Mouse (Mus musculus) left cerebral cortex, postnatal 10 days (tissue): ENCODE measurements around the gene Nop9. TPM values are rescaled to one million over a fixed set of nuclear protein-coding genes. Genes with fewer than 3 reads are reported as not detected.

Experiments used
- DNase-seq, 2 experiments: peaks; one replicate each; pipeline ENCODE4 v3.0.0; 2021 to 2022; ENCODE audit warnings: low spot score in 2 of 2, mixed read lengths in 1 of 2; ENCODE audit errors: extremely low spot score in 1 of 2
- intact Hi-C: fragments of 180-260 bp; cut with DNase I; formaldehyde crosslinking; loops from one replicate; pipeline ENCODE4 v1.15.1; 2025
- total RNA-seq, 2 experiments: library from RNA; stranded (reverse); gene quantifications; 2 replicates each; pipeline ENCODE4 v1.2.3; 2021

Nop9 gene
- total RNA-seq, 2 experiments from 2014 or later, result 15.8 to 18.5 TPM

DNA sequence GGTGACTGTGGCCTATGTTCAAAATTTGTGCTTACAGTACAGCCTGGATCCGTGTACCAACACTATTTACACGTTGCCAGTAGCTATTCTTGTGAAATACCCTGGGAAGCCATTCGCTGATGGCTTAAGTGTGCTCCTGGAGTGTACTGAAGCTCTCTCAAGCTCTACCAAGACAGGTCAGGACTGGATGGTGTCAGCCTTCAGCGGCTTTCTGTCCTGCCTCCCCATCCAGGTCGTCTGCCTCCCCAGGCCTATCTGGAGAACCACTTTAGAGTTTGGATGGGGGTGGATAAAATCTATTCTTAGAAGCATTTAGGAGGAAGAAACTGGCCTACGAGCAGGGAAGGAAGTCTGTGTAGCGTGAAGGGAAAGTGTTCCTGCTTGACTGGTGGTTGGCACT, 17.7 kb downstream of the Nop9 start:
- intact Hi-C loops, result loop anchor here (5.0 kb wide), 1 partner anchor 154 kb away; no protein-coding TSS in a partner anchor
- DNase-seq, result no peak

DNA sequence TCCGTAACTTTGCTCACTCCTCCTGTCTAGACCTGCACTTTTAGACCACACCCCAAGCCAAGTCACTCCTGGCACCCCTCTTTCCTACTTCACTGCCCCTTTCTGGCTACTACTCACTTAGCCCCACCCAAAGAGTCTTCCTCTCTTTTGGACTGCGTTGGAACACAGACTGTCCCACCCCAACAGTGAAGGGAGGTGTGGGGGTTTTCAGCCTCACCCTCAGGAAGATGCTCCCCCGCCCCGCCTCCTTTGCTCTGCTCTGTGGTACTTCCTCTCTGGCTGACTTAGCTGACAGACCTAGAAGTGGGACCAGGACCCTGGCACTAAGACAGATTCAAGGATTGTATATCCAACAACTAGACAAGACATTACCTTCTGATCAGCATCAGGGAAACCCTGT, 20.2 kb downstream of the Nop9 start, which contains the start of gene Ltb4r1:
Gene Ltb4r1, plus strand, starts transcription at position 267 of the 400 bp plus-strand sequence.
- DNase-seq, result no peak
- intact Hi-C loops, result no loop called here

DNA sequence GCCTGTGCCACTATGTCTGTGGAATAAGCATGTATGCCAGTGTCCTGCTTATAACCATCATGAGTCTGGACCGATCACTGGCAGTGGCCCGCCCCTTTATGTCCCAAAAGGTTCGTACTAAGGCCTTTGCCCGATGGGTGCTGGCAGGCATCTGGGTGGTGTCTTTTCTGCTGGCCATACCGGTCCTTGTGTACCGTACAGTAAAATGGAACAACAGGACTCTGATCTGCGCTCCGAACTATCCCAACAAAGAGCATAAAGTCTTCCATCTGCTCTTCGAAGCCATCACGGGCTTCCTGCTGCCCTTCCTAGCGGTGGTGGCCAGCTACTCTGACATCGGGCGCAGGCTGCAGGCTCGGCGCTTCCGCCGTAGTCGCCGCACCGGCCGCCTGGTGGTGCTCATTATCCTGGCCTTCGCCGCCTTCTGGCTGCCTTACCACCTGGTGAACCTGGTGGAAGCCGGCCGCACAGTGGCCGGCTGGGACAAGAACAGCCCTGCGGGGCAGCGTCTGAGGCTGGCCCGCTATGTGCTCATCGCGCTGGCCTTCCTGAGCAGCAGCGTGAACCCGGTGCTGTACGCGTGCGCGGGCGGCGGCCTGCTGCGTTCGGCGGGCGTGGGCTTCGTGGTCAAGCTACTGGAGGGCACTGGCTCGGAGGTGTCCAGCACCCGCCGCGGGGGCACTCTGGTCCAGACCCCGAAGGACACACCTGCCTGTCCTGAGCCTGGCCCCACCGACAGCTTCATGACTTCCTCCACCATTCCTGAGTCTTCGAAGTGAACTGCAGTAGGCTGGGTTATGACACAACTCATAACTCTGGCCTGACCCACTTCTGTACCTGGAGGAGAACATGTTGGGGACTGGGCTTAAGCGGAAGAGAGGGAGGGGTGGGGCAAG, 22.3 kb downstream of the Nop9 start:
- intact Hi-C loops, result no loop called here
- peak in 1 of 2 experiments; percentile 74 for DNase-seq

DNA sequence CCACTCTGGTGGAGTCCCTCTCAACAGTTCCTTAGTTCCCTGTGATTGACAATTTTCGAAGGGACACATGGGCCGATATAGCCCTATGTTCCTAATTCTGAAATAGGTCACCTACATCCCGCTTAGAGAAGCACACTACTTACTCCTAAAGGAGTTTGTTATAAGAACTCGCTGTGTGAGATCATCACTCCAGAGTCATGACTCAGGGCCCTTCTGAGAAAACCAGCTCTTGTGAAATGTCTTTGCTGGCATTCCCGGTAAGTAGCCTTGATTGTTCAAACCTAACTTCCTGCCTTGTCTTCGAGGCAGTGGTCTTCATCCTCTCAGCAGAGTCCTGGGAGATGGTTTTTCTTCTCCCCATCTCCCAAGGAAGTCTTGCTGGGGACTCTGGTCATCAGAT, 23.1 kb downstream of the Nop9 start:
- DNase-seq, result no peak
- intact Hi-C loops, result no loop called here

DNA sequence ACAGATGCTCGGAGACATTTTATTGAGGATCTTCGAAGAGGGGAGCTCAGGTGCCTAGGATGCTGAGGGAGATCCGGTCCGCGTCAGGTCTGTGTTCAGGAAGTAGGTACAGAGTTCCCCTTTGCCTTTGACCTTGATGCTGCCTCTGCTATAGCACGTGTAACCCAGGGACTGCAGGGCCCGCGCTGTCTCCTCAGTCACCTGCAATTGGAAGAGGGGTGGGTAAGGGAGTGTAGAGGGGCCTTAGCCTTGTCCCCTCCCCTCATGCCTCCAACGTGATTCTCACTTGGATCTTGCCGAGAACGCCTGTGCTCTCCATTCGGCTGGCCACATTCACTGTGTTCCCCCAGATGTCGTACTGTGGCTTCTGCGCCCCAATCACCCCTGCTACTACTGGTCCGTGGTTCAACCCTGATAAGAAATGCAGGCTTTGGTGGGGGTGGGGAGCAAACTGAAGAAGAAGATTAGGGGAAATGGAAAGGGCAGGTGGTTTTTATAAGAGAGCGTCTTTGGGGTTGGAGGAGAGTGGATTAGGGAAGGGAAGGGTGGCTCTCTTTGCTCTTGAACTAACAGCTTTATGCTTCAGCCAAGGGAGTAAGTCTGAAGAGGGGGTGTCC, 23.7 kb downstream of the Nop9 start:
- intact Hi-C loops, result no loop called here
- DNase-seq, result no peak

DNA sequence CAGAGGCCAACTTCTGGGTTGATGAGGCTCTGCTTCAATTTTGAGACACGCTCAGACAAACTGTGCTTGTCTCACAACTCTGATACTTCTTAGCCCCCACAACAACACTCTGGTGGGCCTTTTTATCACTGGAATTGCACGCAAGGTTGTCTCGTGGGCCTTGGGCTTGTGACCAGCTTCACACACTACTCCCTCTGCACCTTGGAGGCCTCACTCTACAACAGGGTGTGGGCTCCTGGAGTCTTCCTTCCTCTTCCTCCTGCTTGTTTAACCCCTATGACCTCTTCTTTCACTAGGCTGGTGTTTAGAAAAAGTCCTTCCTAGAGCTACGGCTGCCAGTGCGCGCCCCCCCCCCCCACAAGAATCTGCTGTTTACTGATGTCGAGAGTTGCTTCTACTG, 31.2 kb downstream of the Nop9 start:
- intact Hi-C loops, result no loop called here
- peak in 1 of 2 experiments; percentile 10 for DNase-seq

DNA sequence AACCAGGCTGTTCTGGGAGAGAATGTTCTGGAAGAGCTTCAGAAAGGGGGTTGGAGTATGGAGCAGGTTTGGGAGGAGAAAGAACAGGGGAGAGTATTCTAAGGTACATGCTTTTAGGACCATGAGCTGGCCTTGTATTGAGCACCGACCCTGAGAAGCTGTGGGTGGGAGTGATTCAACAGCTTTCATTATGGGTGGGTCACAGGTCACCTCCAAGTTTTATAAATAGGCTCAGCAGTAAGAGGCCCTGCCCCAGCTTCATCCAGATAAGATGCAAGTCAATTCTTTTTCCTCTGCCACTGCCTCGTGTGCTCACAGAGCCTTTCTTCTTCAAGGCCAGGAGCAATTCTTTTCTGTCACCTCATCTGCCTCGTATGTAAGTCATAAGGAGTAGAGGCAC, 31.7 kb downstream of the Nop9 start:
- peak in 1 of 2 experiments; percentile 5 for DNase-seq
- intact Hi-C loops, result no loop called here

DNA sequence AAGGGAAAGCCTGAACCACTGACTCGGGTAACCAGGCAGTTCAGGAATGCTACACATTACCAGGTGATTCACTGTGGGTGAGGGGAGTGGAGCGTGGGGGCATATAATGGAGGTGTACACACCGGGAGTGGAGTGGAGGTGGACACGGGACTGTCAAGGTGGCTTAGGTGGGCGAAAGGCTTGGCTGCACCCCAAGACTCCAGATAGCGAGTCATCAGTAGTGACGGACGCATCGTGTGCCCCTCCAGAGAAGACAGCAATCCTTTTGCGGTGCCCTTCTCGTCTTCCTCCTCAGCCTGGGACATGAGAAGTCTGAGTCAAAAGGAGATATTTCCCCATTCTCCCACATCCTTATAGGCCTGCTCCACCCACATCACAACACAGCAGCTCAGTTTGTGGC, 32.3 kb downstream of the Nop9 start:
- DNase-seq, result peak in 1 of 2 experiments; percentile 20
- intact Hi-C loops, result no loop called here

DNA sequence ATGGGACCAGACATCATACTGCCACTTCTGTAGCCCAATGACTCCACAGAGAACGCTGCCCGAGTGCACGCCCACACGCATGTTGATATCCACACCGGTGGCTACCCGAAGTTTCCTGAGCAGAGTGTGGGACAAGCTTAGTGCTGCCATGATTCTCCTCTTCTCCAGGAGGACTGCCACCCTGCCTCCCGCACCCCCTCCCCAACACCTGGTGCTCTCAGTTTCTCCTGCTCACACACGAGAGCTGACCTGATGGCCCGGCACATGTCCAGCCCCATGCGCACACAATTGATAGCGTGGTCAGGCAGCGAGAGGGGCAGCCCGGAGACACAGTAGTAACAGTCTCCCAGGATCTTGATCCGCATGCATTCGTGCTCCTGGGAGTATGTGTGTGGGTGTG, 33.2 kb downstream of the Nop9 start:
- DNase-seq, result peak in 1 of 2 experiments; percentile 21
- intact Hi-C loops, result no loop called here

DNA sequence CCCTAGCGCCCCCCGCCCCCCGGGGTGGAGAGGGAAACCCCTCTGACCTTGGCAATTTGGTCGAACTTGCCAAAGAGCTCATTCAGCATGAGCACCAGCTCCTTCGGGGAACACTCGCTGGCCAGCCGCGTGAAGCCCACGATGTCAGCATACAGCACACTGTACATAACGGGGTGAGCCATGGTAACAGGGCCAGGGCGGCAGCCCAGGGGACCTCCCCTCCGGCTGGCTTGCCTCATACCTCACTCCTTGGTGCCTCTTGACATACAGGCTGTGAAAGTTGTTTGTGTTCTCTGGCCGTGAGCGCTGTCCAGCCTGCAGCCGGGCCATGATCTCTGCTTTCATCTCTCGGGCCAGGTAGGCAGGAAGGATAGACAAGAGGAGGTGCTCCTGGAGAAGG, 34.2 kb downstream of the Nop9 start:
- peak in 1 of 2 experiments; percentile 18 for DNase-seq
- intact Hi-C loops, result loop anchor here (5.0 kb wide), 1 partner anchor 138 kb away; no protein-coding TSS in a partner anchor

DNA sequence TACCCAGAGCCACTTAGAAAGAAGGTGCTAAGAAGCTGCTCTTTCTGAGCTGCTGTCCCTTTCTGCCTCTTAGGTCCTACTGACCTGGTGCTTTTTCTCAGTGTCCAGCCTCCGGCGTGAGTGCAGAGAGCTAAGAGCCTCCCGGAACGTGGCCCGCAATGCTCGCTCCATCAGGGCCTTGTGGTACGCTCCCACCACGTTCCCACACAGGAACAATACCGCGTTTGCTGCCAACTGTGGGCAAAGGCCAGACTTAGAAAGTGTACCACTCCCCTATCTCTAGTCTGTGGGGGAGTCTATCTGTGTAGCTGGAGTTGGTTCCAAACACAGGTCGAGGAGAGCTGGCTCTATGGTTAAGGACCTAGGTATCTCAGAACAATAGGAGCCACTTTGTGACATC, 35.2 kb downstream of the Nop9 start:
- no peak for DNase-seq
- intact Hi-C loops, result loop anchor here (5.0 kb wide), 1 partner anchor 137 kb away; no protein-coding TSS in a partner anchor

DNA sequence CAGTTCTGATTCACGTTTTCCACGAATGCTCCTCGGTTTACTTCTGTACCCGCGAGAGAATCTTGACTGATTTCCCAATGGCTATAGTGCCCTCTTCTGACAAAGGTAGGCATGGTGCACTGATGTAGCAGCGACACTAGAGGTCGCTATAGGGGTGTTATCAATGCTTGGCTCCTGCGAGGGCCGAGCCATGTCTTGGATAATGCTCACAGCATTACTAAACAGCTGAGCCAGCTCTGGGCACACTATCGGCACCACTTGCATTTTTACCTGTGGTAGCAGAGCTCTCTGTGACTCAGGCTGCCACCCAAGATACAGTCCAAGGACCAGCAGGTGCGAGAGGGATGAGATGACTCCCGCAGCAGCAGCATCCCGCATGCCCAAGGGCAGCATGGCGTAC, 35.8 kb downstream of the Nop9 start:
- peak in 1 of 2 experiments; percentile 67 for DNase-seq
- intact Hi-C loops, result loop anchor here (5.0 kb wide), 1 partner anchor 136 kb away; no protein-coding TSS in a partner anchor

DNA sequence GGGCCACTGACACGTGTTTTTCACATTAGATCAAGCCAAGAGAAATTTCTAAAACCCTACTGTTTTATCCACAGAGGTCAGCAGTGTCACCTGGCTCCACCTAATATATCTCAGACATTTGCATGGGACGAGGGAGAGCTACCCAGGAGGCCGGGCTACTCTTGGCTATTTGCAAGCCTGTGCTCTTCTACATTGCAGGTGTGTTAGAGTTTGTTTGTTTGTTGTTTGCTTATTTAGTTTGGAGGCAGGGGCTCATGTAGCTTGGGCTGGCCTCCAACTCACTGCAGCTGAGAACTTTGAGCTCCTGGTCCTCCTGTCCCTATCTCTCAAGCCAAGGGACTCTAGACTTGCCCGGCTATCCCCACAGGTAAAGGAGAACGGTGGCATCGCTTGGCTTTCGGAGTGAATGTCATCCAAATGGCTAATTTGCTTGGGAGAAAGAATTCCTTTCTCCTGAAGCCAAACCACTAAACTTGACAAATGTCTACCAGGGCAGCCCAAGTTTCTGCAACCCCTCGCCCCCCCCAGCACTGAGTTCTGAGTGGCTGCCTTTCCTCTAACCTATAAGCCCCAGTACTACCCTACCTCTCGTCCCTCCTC, 37.0 kb downstream of the Nop9 start:
- no peak for DNase-seq
- intact Hi-C loops, result loop anchor here (5.0 kb wide), 1 partner anchor 135 kb away; no protein-coding TSS in a partner anchor

DNA sequence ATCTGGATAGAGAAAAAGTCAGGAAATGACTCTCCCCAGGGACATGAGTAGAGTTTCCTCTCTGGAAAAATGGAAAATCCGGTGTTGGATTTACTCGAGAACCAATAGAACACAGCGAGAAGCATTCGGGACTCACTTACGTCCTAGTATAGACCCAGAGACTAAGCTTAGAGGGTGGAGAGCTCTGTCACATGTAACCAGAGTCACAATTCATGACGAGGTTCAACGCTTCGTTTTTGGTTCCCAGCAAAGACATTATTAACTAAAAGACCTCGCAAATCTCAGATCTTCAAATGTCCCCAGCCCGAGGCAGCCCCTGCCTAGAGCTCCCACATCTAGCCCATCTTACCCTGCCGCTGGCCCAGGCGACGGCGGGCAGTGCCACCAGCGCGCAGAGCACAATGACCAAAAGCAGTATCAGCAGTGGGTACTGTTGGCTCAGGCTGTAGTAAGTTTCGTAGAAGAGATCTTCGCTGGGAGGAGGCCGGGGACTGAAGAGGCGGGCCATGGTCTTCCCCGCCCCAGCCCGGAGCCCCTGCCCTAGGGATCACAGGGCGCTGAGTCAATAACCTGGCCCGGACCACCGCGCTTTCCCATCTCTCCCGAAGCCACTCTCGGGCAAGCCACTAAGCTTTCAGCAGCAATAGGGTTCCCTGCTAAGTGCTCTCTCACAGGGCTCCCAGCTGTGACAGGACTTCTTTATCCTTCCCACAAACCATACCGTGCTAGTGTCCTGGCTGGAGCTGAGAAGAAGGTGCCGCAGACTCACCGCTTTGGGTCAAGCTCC, 37.9 kb downstream of the Nop9 start:
- no peak for DNase-seq
- intact Hi-C loops, result loop anchor here (5.0 kb wide), 1 partner anchor 134 kb away; no protein-coding TSS in a partner anchor

DNA sequence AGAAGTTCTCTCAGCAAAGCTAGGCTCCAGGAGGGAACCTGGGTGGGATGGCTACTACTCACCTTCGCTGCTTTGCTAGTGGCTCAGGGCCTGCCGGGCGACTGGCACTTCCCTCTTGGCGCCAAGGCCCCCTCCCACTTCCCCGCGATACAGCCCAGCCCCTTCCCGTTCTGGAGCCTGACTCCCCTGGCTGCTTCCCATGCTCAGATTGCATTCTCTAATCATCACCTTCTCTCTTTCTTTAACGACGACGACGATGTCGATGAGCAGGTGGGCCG, 38.4 kb downstream of the Nop9 start, which contains the start of gene Adcy4:
Gene Adcy4, minus strand, starts transcription at position 138 of the 278 bp plus-strand sequence.
- intact Hi-C loops, result loop anchor here (5.0 kb wide), 1 partner anchor 133 kb away; no protein-coding TSS in a partner anchor
- no peak for DNase-seq

DNA sequence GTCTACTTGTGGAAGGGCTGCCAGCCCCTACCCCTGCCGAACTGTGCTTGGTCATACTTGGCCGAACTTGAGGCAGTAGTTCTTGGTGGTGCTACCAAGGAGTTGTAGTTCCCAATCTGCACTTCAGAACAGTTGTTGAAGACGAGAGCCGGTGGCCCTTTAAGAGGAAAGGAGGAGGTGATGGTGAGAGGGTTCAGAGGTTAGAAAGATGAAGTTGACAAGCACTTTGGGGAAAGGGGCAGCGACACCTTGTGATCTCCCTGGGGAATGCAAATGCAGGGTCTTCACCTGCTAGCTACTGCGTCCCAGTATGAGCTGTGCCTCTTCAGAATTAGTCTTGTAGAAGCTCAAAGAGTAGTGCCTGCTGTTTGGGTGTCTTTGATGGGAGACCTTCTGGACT, 39.7 kb downstream of the Nop9 start:
- intact Hi-C loops, result no loop called here
- no peak for DNase-seq

DNA sequence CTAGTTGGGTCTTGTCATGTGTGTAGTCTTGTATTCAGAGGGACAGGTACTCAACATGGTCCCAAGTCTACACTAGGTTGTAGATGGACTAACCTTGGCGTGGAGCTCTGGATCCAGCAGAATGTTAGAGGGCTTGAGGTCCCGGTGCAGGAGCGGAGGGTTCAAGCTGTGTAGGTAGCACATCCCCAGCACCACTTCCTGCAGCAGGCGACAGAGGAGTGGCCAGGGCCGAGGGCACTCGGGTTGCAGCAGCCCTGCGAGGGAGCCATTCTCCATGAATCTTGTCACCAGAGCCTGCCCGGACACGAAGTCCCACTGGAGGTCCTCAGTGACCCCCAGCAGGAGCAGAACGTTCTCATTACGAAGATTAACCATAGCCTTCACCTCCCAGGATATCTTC, 42.2 kb downstream of the Nop9 start:
- no peak for DNase-seq
- intact Hi-C loops, result no loop called here

DNA sequence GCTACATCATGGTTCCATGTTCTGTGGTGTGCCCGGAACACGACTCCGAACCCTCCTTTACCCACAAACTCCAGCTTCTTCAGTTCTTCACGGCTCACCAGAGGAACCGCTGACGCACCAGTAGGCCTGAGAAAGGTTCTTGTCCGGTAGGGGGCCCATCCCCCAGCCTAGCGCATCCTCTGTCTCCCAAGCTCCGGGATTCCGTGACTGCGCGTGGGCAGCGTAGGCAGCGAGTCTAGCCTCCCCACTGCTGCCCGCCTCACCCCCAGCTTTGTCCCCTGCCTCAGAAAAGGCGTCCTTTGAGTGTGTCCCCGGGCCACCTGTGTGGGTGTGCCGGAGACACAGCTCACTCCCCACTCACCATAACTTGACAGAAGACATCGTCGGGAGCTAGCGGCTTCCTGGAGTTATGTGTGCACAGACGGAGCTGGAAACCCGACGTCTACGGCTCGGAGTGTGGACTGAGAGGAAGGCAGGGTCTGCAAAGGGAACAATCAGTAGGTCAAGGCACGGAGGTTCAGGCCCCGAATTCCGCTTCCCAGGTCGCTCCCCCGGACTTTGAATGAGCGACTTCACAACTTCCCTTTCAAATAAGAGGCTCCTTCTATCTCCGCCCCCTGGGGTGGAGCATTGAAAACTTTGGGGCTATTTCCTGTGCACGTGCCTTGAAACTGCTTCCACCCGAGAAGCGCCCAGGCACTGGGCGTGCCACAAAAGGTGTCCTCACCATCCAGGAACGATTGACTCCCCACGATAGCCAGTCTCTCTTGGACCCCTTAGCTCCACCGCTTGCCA, 43.0 kb downstream of the Nop9 start, which contains the start of gene Ripk3:
Gene Ripk3, minus strand, starts transcription at position 610 of the 795 bp plus-strand sequence.
- intact Hi-C loops, result no loop called here
- no peak for DNase-seq
